Mouse (Mus musculus) olfactory bulb, adult 2 months (tissue): ENCODE data around the gene Nt5c1b.

ENCODE experiments used
- CTCF ChIP-seq: fragments of 200-500 bp; IDR thresholded peaks from 2 replicates; pipeline ENCODE4 v1.5.1; 2012; ENCODE audit warnings: low read depth, mild to moderate bottlenecking, low read length, moderate library complexity; ENCODE audit not compliant: insufficient read depth
- POLR2A ChIP-seq: fragments of 200-500 bp; IDR thresholded peaks from 2 replicates; pipeline ENCODE4 v1.6.1; 2012; ENCODE audit warnings: mild to moderate bottlenecking, low read depth, low read length, moderate library complexity; ENCODE audit not compliant: insufficient read depth

GRCm38 (mm10) chr12:10350706-10351105, 19.1 kb upstream of the Nt5c1b start:
- TF ChIP-seq CTCF (no peak), POLR2A (no peak)
